Mouse (Mus musculus) telencephalon, adult 2 months (tissue): Measurements from ENCODE around the gene P2ry1.

ENCODE experiments used
- DNase-seq: peaks from one replicate; pipeline ENCODE4 v3.0.0-alpha.2; 2011; ENCODE audit warnings: low read depth, low spot score

The P2ry1 gene

DNA sequence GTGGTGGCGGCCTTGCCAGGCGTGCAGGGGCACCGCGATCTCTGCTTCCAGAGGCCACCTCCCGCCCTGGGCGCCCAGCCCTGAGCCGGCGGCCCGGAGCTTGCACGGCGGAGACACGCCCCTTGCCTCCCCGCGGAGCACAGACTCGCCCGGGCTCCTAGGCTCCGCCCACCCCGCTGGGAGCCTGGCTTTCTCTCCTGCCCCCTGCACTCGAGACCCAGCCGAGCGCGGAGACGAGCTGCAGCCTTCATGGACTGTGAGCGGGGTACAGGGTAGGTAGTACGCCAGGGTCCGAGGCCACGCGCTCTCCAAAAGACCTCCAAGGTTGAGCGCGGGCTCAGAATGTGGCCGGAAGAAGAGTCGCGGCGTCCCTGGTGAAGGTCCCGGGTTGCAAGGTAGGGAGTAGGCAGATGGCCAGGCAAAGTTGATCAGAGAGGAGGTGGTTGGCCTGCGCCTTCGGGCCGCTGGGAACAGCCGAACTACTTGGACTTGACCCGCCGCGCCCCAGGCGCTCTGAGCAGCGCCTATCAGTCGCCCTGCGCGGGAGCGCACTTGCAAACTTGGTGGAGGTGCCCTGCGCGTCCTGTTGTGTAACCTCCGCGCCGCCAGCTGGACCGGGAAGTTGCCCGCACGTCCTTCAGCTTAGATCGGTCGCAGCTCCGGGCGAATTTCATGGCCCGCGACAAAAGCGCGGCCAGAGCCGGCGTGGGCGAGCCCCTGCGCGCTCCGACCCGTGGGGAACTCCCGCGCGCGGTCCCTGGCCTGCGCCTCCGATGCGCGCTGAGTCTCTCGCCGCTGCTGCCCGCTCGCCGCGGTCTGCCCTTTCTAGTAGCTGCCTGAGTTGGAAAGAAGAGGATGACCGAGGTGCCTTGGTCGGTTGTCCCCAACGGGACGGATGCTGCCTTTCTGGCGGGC is at the start of gene P2ry1:
TSS of gene P2ry1 (plus strand) at position 209 of the 915 bp plus-strand sequence.
- no peak for DNase-seq

DNA sequence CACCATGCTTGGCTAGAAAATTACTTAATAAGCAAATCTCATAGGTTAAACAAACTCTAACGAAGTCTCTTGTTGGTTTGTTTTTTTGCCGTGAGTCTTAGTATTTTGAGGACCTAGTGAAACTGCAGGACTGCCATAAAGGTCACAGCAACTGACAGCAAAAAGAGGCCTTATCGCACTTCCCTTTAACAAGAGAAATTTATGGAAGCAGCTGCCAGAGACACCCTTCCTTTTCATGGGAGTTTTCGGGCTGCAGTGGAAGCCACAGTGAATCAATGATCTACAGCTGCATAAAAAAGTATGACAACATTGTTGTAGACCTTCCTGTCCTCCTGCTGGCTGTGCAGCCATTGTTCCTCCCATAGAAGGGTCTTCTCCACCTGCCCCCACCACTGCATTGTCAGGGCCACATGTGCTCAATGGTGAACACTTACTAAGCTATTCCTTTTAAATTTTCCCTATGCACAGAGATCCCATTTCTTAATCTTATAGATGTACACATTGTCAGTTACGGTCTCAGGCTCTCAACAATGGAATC is 49.3 kb upstream of the P2ry1 start:
- no peak for DNase-seq

DNA sequence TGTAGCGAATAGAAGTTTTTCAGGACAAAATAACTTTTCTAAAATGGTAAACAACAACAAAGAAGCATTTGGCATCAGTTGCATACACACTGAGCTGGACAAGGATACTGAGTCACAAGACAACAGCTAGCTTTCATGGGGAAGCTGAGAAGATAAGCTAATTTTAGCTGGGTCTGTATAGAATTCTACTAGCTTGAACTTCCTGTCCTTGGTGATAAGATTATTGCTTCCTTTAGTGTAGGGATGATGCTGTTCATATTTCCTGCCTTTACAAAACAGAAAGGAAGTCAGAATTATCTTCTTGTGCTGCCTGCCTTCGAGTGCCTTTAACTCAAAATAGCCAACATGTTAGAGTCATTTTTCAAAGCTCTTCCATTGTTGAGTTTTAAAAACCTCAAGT is 48.5 kb upstream of the P2ry1 start:
- DNase-seq, result no peak

GRCm38 (mm10) chr3:60958769-60959168 is 43.8 kb upstream of the P2ry1 start:
- no peak for DNase-seq

DNA sequence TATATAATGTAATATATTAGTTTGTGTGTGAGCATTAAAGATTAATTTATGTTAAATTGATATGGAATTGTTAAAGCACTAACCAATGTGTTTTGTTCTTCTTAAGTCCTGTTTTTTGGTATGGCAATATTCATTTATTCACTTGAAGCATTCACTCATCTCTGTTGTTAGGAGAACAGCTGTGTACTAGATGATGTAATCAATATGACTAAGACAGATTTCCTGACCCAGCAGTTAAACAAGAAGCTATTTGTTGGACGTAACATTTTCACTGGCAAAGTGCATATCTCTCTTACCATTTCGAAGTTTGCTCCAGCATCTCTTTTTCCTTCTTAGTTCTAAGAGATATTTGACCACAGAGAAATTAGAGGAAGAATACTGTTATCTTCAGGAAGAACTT is 37.5 kb upstream of the P2ry1 start:
- DNase-seq, result no peak

DNA sequence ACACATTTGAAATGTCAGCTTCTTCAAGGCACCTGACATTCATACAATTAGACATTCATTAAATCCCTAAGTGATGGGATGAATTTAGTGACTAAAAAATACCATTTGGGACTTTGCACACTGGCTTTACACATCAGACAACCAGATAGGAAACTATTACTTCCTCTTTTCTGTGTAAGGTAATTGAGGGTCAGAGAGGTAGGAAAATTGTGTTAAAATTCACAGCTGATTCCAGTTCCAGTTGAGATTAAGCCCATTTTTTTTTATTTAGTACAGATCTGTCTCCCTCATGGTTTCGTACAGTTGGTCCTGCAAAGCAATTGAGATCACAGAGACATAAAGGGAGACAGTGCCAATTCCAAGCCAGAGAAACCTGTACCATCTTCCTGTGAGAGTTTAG is 27.7 kb upstream of the P2ry1 start:
- no peak for DNase-seq

GRCm38 (mm10) chr3:60982109-60982508 is 20.5 kb upstream of the P2ry1 start:
- no peak for DNase-seq

DNA sequence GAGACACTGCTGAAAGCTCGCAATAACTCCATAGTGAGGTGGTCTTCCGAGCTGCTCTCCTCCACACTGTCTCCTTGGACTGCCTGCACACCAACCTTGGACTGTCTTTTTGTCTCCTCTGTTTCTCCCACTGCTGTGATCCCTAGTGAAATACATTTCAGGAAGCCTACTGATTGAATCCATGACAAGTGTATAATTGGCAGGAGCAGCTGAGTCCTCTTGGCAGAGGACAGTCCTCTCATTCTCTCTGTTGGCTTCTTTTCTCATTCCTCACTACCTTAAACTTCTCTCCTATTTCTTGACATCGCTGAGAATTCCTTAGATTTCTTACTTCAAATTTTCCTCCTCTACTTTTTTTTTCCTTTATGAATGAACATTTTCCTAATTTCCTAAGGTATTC is 4.5 kb upstream of the P2ry1 start:
- no peak for DNase-seq

GRCm38 (mm10) chr3:60999715-61000114 is 2.9 kb upstream of the P2ry1 start:
- DNase-seq, result no peak

DNA sequence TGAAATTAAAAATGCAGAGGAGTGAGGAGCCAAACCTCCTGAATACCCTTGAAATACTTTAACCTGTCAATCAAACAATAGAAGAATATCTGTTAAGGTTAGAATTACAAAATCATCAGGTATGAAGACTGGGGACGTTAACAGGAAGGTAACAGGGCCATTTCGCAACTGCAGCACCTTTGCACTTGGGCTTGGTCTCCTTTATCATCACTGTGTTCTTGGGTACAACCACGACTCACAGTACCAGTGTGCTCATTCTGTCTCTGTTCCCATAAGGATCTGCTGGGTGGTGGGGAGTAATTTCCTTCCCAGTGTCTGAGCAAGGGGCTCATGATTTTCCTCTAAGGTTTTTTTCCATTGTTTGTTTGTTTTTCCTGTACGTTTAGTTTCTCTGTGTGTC is 1.8 kb upstream of the P2ry1 start:
- DNase-seq, result no peak

DNA sequence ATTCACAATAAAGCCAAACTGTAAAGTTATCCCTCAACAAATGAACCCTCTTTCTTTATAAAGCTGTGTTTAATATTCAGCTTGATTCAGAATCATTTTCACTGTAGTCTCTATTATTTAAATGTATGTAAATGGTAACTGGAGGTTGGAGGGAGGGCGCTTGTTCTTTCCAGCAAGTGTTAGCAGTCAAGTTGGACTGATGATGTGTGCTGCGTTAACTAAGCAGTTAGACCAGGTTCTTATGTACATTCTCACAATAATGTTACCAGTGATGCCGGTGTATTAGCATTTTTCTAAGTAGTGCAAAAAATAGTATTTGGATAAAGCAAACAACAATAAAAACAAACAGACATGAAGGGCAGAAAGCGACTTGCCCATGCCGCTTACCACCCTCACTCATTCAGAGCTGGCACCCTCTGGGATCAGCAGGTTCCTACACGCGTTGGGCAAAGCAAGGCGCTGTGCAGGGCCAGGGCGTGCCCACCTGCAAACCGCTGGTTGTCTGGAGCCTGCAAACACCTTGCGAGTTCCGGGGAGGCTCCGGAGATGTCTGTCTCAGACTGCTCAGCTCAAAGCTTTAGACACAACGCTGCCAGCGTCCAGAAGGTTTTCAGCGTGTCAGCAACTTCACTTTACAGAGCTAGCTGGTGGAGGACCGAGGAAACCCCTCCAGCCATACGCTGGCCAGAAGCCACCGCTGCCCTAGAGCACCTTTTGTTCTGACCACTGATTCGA is 576 bp upstream of the P2ry1 start:
- no peak for DNase-seq

DNA sequence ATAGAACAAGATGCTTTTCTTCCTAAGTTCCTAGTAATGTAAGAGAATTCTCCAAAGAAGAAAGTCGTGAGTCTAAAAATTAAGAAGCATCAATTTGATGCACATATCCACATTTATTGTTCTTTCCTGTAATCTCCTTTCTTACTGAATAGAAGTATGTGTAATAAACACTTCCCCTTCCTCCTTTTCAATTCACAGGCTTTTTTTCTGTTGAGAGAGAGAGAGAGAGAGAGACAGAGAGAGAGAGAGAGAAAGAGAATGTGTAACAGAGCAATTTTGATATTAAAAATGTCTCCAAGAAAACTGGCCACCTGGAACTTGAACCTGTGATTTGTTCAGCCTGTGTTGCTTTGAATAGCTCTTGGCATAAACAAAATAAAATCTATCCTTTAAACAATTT is 2.0 kb downstream of the P2ry1 start:
- no peak for DNase-seq

GRCm38 (mm10) chr3:61011660-61012059 is 9.1 kb downstream of the P2ry1 start:
- no peak for DNase-seq

GRCm38 (mm10) chr3:61012550-61012949 is 10.0 kb downstream of the P2ry1 start:
- no peak for DNase-seq

DNA sequence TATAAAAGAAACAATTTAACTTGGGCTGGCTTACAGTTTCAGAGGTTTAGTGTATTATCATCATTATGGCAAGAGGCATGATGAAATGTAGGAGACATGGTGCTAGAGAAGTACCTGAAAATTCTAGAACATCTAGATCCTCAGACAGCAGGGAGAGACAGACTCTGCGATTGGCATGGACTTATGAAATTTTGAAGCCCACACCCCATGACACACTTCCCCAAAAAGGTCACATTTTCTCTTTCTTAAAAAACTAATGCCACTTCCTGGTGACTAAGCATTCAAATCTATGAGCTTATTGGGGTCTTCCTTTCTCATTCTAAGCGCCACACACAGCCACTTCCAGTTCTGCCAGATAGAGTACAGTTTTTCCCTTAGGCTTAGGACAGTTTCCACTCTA is 14.1 kb downstream of the P2ry1 start:
- DNase-seq, result no peak

- no peak for DNase-seq
These were observed 29.5 kb downstream of the P2ry1 start for GRCm38 (mm10) chr3:61032100-61032499.

GRCm38 (mm10) chr3:61035633-61036032 is 33.0 kb downstream of the P2ry1 start:
- DNase-seq, result no peak

- no peak for DNase-seq
These were observed 37.3 kb downstream of the P2ry1 start for GRCm38 (mm10) chr3:61039916-61040315.

DNA sequence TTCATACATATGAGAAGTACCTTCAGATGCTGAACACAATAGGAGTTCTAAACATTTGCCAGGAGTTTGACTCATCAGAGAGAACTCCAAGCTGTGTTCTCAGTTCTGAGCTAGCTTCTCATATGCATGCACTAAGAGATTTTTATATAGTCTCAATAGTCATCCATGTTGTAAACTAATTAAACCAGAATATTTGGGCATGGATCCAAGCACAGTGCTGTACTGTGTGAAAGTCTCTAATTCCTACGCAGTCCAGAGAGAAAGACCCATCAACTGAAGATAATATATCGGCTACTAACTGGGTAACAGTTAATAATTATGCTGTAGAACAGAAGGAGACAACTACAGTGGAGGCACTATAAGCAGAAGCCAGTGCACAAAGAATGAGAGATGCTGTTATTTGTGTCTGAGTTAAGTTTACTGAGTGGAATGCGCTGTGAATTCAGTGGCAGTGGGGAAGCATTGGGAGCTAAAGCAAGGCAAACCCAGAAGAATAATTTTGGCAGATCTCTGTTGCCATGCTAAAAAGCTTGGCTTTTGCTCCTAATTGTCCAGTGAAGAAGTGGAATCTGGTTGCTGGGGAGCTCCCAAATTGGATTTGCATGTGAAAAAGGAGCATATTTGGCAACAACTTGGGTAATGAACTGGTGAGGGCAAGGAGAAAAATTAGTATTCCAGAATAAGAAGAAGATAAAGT is 47.5 kb downstream of the P2ry1 start:
- no peak for DNase-seq
